Mouse (Mus musculus): Measurements from ENCODE around the gene Sfrp4. TPM values are rescaled to one million over a fixed set of nuclear protein-coding genes. Genes with fewer than 3 reads are reported as not detected.
A peak's percentile ranks its signal among the peaks of the same experiment; 100 is the strongest.
"Not testable (repeated sequence)": the region's sequence is repeated elsewhere in the genome, so short reads cannot be mapped to it uniquely, and the experiment has no call there.

The Sfrp4 gene
- polyA plus RNA-seq (2015; fragmentation: Nextera tagmentation; extraction: Ambion mirVana) = 1.5 and 2.2 TPM in 2 replicates

GRCm38 (mm10) chr13:19622573-19623227 is at the start of gene Sfrp4:
TSS of gene Sfrp4 (plus strand) at chr13:19623104.
- H3K27me3 ChIP-seq (replicated peaks; ENCODE audit: control insufficient read depth, insufficient read depth, low read length) = no peaks in the 10 kb centered on the region
- H3K27ac ChIP-seq (ENCODE audit: low read length) = no peak within 1 kb of the TSS
- H3K9ac ChIP-seq (replicated peaks; ENCODE audit: low read depth, low read length) = peak within 1 kb of the TSS; percentile 61
- H3K9me3 ChIP-seq (ENCODE audit: control insufficient read depth, low read length) = no peaks in the 10 kb centered on the region
- H3K4me2 ChIP-seq (ENCODE audit: low read length) = peak within 1 kb of the TSS; percentile 76
- H3K36me3 ChIP-seq (ENCODE audit: control insufficient read depth, insufficient read depth) = no peaks in the 10 kb centered on the region
- ATAC-seq = peak; percentile 57
- peaks cover 19% of the 10 kb centered on the region for H3K4me1 ChIP-seq (replicated peaks; ENCODE audit: control insufficient read depth, insufficient read depth, low read length)
- WGBS = 2% methylated on average over 25 of the region's 25 CpGs
- peak within 1 kb of the TSS; percentile 52 for H3K4me3 ChIP-seq (replicated peaks; ENCODE audit: low read length)

- 90% methylated on average over 2 of the region's 2 CpGs for WGBS
- H3K4me2 ChIP-seq (ENCODE audit: low read length); H3K9me3 ChIP-seq (ENCODE audit: control insufficient read depth, low read length); ATAC-seq; H3K27me3 ChIP-seq (replicated peaks; ENCODE audit: control insufficient read depth, insufficient read depth, low read length); H3K9ac ChIP-seq (replicated peaks; ENCODE audit: low read depth, low read length); H3K36me3 ChIP-seq (ENCODE audit: control insufficient read depth, insufficient read depth); H3K27ac ChIP-seq (ENCODE audit: low read length); H3K4me3 ChIP-seq (replicated peaks; ENCODE audit: low read length); H3K4me1 ChIP-seq (replicated peaks; ENCODE audit: control insufficient read depth, insufficient read depth, low read length): not testable (repeated sequence)
These were observed 48.2 kb upstream of the Sfrp4 start for GRCm38 (mm10) chr13:19574723-19575122.

DNA sequence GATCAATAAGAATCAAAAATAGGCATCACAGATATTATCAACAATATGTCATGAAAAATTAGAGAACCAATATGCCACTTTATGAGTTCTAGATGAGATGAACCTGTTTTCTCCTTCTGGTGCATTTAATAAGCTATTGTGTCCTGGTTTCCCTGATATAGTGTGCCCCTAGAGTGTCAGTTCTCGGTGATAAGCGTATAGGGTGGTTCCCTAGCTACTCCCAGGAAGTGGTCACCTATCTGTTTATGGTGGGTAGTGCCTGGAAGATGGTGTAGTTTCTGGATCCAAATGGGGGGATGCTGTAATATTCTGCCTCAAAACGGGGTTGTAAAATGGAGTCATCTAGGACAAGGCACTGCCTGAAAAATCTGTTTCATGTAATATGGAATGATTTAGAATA is 47.0 kb upstream of the Sfrp4 start:
- 96% methylated on average over 3 of the region's 3 CpGs for whole genome bisulfite sequencing
- no peaks in the 10 kb centered on the region for H3K4me1 ChIP-seq (replicated peaks; ENCODE audit: control insufficient read depth, insufficient read depth, low read length)
- no peak overlapping the region for H3K4me3 ChIP-seq (replicated peaks; ENCODE audit: low read length)
- H3K27me3 ChIP-seq (replicated peaks; ENCODE audit: control insufficient read depth, insufficient read depth, low read length) = no peaks in the 10 kb centered on the region
- H3K9me3 ChIP-seq (ENCODE audit: control insufficient read depth, low read length) = no peaks in the 10 kb centered on the region
- H3K27ac ChIP-seq (ENCODE audit: low read length) = no peak overlapping the region
- no peak overlapping the region for H3K9ac ChIP-seq (replicated peaks; ENCODE audit: low read depth, low read length)
- no peaks in the 10 kb centered on the region for H3K36me3 ChIP-seq (ENCODE audit: control insufficient read depth, insufficient read depth)
- no peak overlapping the region for H3K4me2 ChIP-seq (ENCODE audit: low read length)
- no peak for ATAC-seq

GRCm38 (mm10) chr13:19590996-19591759 is 31.7 kb upstream of the Sfrp4 start:
- Histone ChIP-seq H3K36me3 (ENCODE audit: control insufficient read depth, insufficient read depth) (no peaks in the 10 kb centered on the region), H3K9me3 (ENCODE audit: control insufficient read depth, low read length) (no peaks in the 10 kb centered on the region), H3K4me1 (replicated peaks; ENCODE audit: control insufficient read depth, insufficient read depth, low read length) (no peaks in the 10 kb centered on the region), H3K27ac (ENCODE audit: low read length) (no peak overlapping the region), H3K4me3 (replicated peaks; ENCODE audit: low read length) (no peak overlapping the region), H3K4me2 (ENCODE audit: low read length) (no peak overlapping the region), H3K27me3 (replicated peaks; ENCODE audit: control insufficient read depth, insufficient read depth, low read length) (no peaks in the 10 kb centered on the region), H3K9ac (replicated peaks; ENCODE audit: low read depth, low read length) (no peak overlapping the region)
- whole genome bisulfite sequencing = 91% methylated on average over 3 of the region's 3 CpGs
- ATAC-seq = no peak

- no peak overlapping the region for H3K27ac ChIP-seq (ENCODE audit: low read length)
- 94% methylated on average over 1 of the region's 1 CpGs for WGBS
- no peak overlapping the region for H3K9ac ChIP-seq (replicated peaks; ENCODE audit: low read depth, low read length)
- H3K4me2 ChIP-seq (ENCODE audit: low read length) = no peak overlapping the region
- H3K36me3 ChIP-seq (ENCODE audit: control insufficient read depth, insufficient read depth) = no peaks in the 10 kb centered on the region
- ATAC-seq = no peak
- H3K4me1 ChIP-seq (replicated peaks; ENCODE audit: control insufficient read depth, insufficient read depth, low read length) = no peaks in the 10 kb centered on the region
- H3K9me3 ChIP-seq (ENCODE audit: control insufficient read depth, low read length) = no peaks in the 10 kb centered on the region
- no peaks in the 10 kb centered on the region for H3K27me3 ChIP-seq (replicated peaks; ENCODE audit: control insufficient read depth, insufficient read depth, low read length)
- H3K4me3 ChIP-seq (replicated peaks; ENCODE audit: low read length) = no peak overlapping the region
These were observed 27.8 kb upstream of the Sfrp4 start for GRCm38 (mm10) chr13:19595141-19595540.

DNA sequence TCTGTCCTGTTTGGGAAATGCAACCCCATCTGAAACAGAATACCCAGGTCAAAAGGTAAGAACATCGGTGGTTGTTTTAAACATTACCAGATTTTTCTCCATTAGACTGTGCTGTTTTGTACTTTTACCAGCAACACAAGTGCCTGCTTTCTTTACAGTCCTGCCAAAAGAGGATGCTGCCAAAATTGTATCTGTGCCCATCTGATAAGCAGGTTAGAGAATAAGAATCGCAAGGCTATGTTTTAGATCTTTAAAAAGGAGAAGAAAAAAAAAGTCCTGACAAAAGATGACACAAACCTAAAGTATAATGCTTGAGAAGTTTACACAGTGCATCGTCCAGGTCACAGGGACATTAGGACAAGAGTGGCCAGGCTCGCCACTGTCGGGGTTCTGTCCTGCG is 23.7 kb upstream of the Sfrp4 start:
- H3K4me2 ChIP-seq (ENCODE audit: low read length) = no peak overlapping the region
- no peak for ATAC-seq
- H3K4me1 ChIP-seq (replicated peaks; ENCODE audit: control insufficient read depth, insufficient read depth, low read length) = no peaks in the 10 kb centered on the region
- H3K9me3 ChIP-seq (ENCODE audit: control insufficient read depth, low read length) = no peaks in the 10 kb centered on the region
- 89% methylated on average over 6 of the region's 6 CpGs for WGBS
- no peak overlapping the region for H3K4me3 ChIP-seq (replicated peaks; ENCODE audit: low read length)
- no peaks in the 10 kb centered on the region for H3K36me3 ChIP-seq (ENCODE audit: control insufficient read depth, insufficient read depth)
- H3K27ac ChIP-seq (ENCODE audit: low read length) = no peak overlapping the region
- no peak overlapping the region for H3K9ac ChIP-seq (replicated peaks; ENCODE audit: low read depth, low read length)
- no peaks in the 10 kb centered on the region for H3K27me3 ChIP-seq (replicated peaks; ENCODE audit: control insufficient read depth, insufficient read depth, low read length)

DNA sequence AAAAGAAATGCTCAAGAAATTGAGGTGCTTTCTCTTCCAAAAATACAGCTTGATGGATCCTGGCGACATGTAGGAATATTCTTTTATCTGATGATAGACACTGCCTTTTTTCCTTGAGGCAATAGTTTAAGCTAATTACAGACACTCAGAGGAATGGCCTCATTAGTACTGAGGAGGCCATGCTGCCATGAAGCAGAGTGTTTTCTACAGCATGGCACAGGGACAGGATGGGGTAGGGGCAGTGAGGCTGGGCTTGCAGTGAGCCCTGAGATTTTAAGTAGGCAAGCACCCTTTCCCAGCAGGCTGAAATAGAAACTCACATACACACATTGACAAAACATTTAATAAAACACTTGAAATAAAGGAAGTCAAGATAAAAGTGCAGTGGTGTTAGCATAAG is 20.4 kb upstream of the Sfrp4 start:
- Histone ChIP-seq H3K36me3 (ENCODE audit: control insufficient read depth, insufficient read depth) (no peaks in the 10 kb centered on the region), H3K9ac (replicated peaks; ENCODE audit: low read depth, low read length) (no peak overlapping the region), H3K27ac (ENCODE audit: low read length) (no peak overlapping the region), H3K9me3 (ENCODE audit: control insufficient read depth, low read length) (no peaks in the 10 kb centered on the region), H3K4me3 (replicated peaks; ENCODE audit: low read length) (no peak overlapping the region), H3K4me1 (replicated peaks; ENCODE audit: control insufficient read depth, insufficient read depth, low read length) (no peaks in the 10 kb centered on the region), H3K27me3 (replicated peaks; ENCODE audit: control insufficient read depth, insufficient read depth, low read length) (no peaks in the 10 kb centered on the region), H3K4me2 (ENCODE audit: low read length) (no peak overlapping the region)
- WGBS = 21% methylated on average over 1 of the region's 1 CpGs
- peak; percentile 58; the same call in 1 of the 2 replicates for ATAC-seq

DNA sequence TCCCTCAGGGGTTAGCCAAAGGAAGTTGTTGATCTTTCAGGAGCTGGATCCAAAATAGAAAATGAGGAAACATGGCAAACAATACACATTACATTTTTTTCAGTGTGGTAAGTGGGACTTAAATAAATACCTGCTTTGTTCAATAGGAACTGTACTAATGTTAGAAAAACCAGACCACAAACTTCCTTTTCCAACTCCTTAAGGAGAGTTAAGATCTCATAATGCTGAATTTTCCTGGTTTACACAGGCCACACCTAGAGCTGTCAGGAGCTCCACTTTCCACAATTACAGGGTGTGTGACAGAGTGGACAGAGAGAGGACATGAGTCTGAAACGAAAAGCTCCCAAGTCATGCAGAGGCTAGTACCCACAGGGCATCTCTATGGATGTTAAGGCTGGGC is 19.2 kb upstream of the Sfrp4 start:
- no peaks in the 10 kb centered on the region for H3K9me3 ChIP-seq (ENCODE audit: control insufficient read depth, low read length)
- no peak for ATAC-seq
- WGBS = 89% methylated on average over 1 of the region's 1 CpGs

DNA sequence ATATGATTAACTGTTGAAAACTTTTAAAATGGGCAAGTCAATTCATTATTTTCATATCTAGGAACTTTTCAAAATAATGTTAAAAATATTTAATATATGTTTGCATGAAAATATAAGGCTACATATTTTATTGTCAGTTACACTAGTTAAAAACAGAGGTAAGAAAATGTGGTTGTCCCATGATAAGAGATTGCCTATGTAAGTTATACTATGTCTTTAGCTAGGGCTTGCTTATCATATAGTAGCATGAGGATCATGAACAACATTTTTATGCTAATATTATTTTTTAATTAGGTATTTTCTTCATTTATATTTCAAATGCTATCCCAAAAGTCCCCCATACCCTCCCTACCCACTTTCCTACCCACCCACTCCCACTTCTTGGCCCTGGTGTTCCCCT is 18.0 kb upstream of the Sfrp4 start:
- Histone ChIP-seq H3K9me3 (ENCODE audit: control insufficient read depth, low read length) (no peaks in the 10 kb centered on the region), H3K4me2 (ENCODE audit: low read length) (no peak overlapping the region), H3K36me3 (ENCODE audit: control insufficient read depth, insufficient read depth) (no peaks in the 10 kb centered on the region), H3K27ac (ENCODE audit: low read length) (no peak overlapping the region), H3K9ac (replicated peaks; ENCODE audit: low read depth, low read length) (no peak overlapping the region), H3K4me3 (replicated peaks; ENCODE audit: low read length) (no peak overlapping the region), H3K27me3 (replicated peaks; ENCODE audit: control insufficient read depth, insufficient read depth, low read length) (no peaks in the 10 kb centered on the region), H3K4me1 (replicated peaks; ENCODE audit: control insufficient read depth, insufficient read depth, low read length) (no peaks in the 10 kb centered on the region)
- no peak for ATAC-seq

More for the DNA sequence above, 19.2 kb upstream of the Sfrp4 start:
- H3K4me2 ChIP-seq (ENCODE audit: low read length) = no peak overlapping the region
- no peak overlapping the region for H3K27ac ChIP-seq (ENCODE audit: low read length)
- H3K27me3 ChIP-seq (replicated peaks; ENCODE audit: control insufficient read depth, insufficient read depth, low read length) = no peaks in the 10 kb centered on the region
- no peak overlapping the region for H3K9ac ChIP-seq (replicated peaks; ENCODE audit: low read depth, low read length)
- no peaks in the 10 kb centered on the region for H3K4me1 ChIP-seq (replicated peaks; ENCODE audit: control insufficient read depth, insufficient read depth, low read length)
- no peak overlapping the region for H3K4me3 ChIP-seq (replicated peaks; ENCODE audit: low read length)
- H3K36me3 ChIP-seq (ENCODE audit: control insufficient read depth, insufficient read depth) = no peaks in the 10 kb centered on the region

Data from forebrain, embryonic 16.5 days (tissue).